Mouse (Mus musculus): ENCODE results near the gene Hpse2.

DNA sequence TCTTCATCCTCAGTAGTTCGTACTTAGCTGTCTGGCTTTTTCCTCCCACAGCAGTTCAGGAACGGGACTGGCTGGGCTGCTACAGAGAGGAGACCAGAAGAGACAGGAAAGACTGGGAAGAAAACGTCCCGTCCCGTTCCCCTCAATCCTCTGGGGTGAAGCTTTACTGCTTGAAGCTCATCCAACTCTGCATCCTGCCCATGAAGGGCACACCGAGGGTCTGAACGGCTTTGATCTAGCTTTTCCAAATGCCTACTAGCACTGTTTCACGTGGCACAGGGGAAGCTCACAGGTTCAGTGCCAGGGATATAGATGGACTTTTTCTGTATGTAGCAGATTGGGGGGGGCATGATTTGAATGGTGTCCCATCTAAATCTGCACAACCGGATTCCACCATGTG lies 592.4 kb downstream of the Hpse2 start:
- no peak for TF ChIP-seq EP300 (IDR thresholded peaks at IDR 0.05; ENCODE audit: insufficient read depth, low read depth, low read length)
- TF ChIP-seq CTCF (IDR thresholded peaks at IDR 0.05; ENCODE audit: low read depth, low read length), result no peak
- TF ChIP-seq POLR2A (IDR thresholded peaks at IDR 0.05; ENCODE audit: insufficient read depth, low read length), result no peak
